Mouse (Mus musculus) megakaryocyte, embryonic 14.5 days (primary cell): ENCODE results near the gene Jarid2.

Experiments used
- FLI1 ChIP-seq: IDR thresholded peaks from 2 replicates; pipeline ENCODE4 v1.6.1; 2012; ENCODE audit warnings: low read length, inconsistent platforms, mixed read lengths
- GATA1 ChIP-seq: IDR thresholded peaks from 3 replicates; pipeline ENCODE4 v1.6.1; 2012; ENCODE audit warnings: mixed read lengths, low read length, inconsistent platforms, borderline replicate concordance

DNA sequence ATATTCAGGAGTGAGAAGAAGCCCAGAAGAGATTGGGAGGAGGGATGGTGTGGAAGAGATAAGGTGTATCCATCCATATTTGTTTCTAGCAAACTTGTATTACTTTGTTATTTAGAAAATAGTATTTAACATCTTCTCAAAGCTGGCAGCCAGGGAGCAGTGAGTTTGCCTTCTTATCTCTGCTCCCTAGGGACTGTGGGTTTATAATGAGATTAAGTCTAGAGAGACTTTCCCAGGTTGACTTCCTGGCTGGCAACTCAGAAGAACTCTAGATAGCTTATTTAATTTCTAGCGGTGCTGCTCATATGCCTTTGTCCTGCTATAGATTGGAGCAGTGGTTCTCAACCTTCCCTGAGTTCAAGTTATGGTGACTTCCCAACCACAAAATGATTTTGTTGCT is 51.2 kb downstream of the Jarid2 start:
- TF ChIP-seq GATA1 (no peak), FLI1 (no peak)
